Mouse (Mus musculus) erythroblast, embryonic 14.5 days (primary cell): ENCODE data around the gene Tas2r134. TPM values are rescaled to one million over a fixed set of nuclear protein-coding genes. Genes with fewer than 3 reads are reported as not detected.

ENCODE experiments used
- H3K27me3 ChIP-seq: 2 replicates; pipeline ENCODE4 v1.6.1; 2012; ENCODE audit warnings: inconsistent platforms; ENCODE audit not compliant: control insufficient read depth
- H3K36me3 ChIP-seq: 2 replicates; pipeline ENCODE4 v1.6.1; 2012; ENCODE audit warnings: mild to moderate bottlenecking, inconsistent platforms; ENCODE audit not compliant: control insufficient read depth
- H3K4me1 ChIP-seq: 2 replicates; pipeline ENCODE4 v1.6.1; 2012; ENCODE audit warnings: inconsistent platforms; ENCODE audit not compliant: control insufficient read depth
- H3K4me3 ChIP-seq: replicated peaks from 2 replicates; pipeline ENCODE3; 2012; ENCODE audit warnings: moderate library complexity, mild to moderate bottlenecking, inconsistent platforms
- H3K9me3 ChIP-seq: 2 replicates; pipeline ENCODE4 v1.6.1; 2012; ENCODE audit warnings: low read length, inconsistent platforms, mixed read lengths; ENCODE audit not compliant: control insufficient read depth
- GATA1 ChIP-seq: IDR thresholded peaks from 2 replicates; pipeline ENCODE4 v1.6.1; 2012; ENCODE audit warnings: low read length, inconsistent platforms, mixed read lengths
- TAL1 ChIP-seq: IDR thresholded peaks from 3 replicates; pipeline ENCODE4 v1.6.1; 2012; ENCODE audit warnings: low read length, inconsistent platforms, mixed read lengths
- polyA plus RNA-seq: library from polyadenylated mRNA; stranded (reverse); fragments of >175 nt; gene quantifications from 2 replicates; pipeline ENCODE4 v1.2.3, GENCODE M21; 2012

The Tas2r134 gene
- polyA plus RNA-seq, 1 experiment, result not detected

DNA sequence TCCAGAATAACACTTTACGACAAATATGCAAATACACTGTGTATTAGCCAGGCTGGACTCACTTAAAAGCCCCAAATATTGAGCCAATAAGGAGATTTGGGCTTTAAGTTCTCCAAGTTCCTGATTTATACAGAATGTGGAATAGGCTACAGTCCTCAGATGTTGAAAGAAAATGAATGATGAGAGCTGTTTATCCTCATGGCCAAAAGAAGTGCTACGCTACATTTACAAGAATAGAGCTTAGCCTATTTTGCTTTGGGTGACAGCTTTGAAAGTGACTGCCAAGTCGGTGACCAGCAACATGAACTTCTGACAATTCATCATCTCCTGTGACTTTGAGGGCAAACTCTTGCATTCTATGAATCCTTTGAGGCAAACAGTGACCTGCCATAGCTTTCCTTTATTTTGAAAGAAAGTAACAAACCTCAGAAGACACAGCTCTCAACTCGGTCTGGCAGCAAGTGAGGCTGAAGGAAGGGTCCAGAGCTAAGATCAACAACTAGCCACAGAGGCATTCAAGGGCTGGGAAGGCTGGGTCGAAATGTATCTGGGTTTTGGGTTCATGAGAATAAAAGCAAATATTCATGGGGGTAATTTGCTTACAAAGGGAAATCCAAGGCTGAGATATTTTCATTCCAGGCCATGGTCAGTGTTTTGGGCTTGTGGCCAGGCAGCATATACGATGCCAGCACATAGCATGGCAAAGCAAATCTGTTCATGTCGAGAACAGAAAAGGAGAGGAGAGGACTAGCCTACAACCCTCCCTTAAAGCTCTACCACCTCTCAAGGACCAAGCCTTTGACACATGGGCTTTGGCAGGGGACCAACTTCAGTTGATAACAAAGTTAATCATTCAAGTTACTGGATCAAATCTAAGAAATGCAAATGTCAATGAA lies 16.2 kb downstream of the Tas2r134 start:
- Histone ChIP-seq H3K9me3 (no peaks in the 10 kb centered on the region), H3K4me3 (no peak overlapping the region), H3K27me3 (no peaks in the 10 kb centered on the region), H3K36me3 (no peaks in the 10 kb centered on the region), H3K4me1 (no peaks in the 10 kb centered on the region)
- TF ChIP-seq TAL1, result no peak
- no peak for TF ChIP-seq GATA1

DNA sequence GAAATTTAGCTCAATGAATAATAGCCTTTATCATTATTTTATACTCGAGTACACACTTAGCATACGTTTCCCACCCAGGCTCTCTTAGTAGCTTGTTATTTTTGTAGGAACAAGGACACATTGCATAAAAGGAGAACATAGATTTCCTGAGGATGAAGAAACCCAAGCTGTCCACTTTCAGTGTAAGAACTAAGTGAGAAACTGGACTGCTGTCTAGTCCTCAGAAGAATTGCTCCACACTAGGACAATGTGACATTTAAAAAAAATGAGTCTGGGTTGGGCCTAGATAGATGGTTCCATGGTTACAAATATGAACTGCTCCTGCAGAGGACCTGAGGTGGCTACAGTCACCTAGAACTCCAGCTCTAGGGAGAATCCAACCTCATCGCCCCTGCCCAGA lies 20.7 kb downstream of the Tas2r134 start:
- H3K36me3 ChIP-seq, result no peaks in the 10 kb centered on the region
- H3K27me3 ChIP-seq, result no peaks in the 10 kb centered on the region
- no peak for TF ChIP-seq TAL1
- no peak for TF ChIP-seq GATA1
- no peak overlapping the region for H3K4me3 ChIP-seq
- no peaks in the 10 kb centered on the region for H3K9me3 ChIP-seq
- no peaks in the 10 kb centered on the region for H3K4me1 ChIP-seq

DNA sequence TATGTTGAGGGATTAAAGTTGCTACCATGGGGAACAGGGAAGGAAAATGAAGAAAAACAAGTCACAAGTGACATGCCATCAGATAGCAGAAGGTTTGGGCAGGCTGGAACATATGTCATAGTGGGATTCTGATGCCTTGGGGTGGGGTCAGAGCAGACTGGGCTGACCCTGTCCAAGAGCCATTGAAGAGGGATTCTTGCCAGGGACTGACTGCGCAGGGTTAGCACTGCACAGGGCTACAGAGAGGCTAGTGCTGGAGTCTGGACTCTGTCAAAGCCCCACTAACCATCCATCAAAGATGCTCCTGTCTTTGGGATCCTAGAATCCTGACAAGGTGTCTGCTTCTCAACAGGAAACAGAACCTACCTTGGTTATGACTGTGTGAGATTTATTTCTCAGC lies 22.6 kb downstream of the Tas2r134 start:
- Histone ChIP-seq H3K36me3 (no peaks in the 10 kb centered on the region), H3K27me3 (no peaks in the 10 kb centered on the region), H3K4me1 (no peaks in the 10 kb centered on the region), H3K4me3 (no peak overlapping the region), H3K9me3 (no peaks in the 10 kb centered on the region)
- no peak for TF ChIP-seq TAL1
- no peak for TF ChIP-seq GATA1

DNA sequence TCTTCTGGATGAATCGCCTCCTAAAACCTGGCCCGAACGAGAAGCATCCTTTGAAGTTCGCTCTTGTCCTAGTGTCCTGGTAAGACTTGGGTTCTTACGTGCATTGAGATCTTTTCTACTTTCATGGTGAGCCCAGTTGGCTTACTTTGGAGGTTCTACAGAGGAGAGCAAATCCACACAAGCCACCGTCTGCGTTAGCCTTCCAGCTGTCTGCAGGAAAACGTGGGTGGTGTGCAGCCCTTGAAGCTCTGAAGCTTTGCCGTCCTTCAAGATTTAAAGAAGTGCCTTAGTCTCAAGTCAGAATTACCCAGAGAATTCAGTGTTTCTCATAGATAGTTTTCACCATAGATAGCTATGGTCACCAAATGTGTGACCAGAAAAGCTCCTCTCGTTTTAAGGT lies 24.8 kb downstream of the Tas2r134 start:
- H3K4me3 ChIP-seq, result no peak overlapping the region
- H3K9me3 ChIP-seq, result no peaks in the 10 kb centered on the region
- H3K27me3 ChIP-seq, result no peaks in the 10 kb centered on the region
- H3K36me3 ChIP-seq, result no peaks in the 10 kb centered on the region
- TF ChIP-seq GATA1 (no peak), TAL1 (no peak)
- H3K4me1 ChIP-seq, result no peaks in the 10 kb centered on the region

DNA sequence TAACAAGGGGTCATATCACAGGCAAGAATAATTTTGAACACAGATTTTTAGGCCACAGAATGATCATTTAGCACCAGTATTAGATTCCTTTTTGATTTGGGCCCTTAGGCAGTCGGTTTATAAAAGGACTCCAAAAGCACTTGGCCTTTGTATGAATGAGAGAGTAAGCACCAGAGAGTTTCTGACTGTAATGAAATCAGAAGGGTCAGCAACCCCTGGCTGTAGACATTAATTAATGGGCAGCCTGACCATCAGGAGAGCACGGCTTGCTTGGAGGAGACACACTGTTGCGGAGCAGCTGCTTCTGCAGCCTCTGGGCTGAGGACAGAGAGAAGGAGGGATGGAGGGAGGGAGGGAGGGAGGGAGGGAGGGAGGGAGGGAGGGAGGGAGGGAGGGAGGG lies 30.4 kb downstream of the Tas2r134 start:
- no peak overlapping the region for H3K4me3 ChIP-seq
- no peaks in the 10 kb centered on the region for H3K36me3 ChIP-seq
- H3K4me1 ChIP-seq, result no peaks in the 10 kb centered on the region
- H3K27me3 ChIP-seq, result no peaks in the 10 kb centered on the region
- no peaks in the 10 kb centered on the region; the same call in 1 of the 2 replicates for H3K9me3 ChIP-seq
- TF ChIP-seq GATA1, result no peak
- no peak for TF ChIP-seq TAL1

DNA sequence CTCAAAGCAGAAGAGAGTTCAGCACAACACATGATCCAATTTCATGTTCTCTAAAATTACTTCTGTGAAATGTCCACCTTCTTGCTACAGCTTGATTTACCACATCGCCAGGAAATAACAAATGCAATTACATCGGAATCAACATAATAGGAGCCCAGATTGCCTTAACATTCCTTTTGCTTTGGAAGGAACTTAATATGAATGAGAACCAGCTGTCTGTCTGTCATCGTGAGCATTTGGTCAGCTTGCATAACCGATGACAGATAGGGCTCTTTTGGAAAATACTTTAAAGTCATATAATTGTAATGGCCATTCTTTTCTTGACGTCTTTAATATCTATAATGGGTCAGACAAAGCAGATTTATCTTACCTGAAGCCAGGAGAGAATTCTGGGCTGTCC lies 31.0 kb downstream of the Tas2r134 start:
- TF ChIP-seq GATA1, result no peak
- TF ChIP-seq TAL1, result no peak
- H3K36me3 ChIP-seq, result no peaks in the 10 kb centered on the region
- no peaks in the 10 kb centered on the region for H3K4me1 ChIP-seq
- H3K4me3 ChIP-seq, result no peak overlapping the region
- H3K9me3 ChIP-seq, result no peaks in the 10 kb centered on the region; the same call in 1 of the 2 replicates
- no peaks in the 10 kb centered on the region for H3K27me3 ChIP-seq

DNA sequence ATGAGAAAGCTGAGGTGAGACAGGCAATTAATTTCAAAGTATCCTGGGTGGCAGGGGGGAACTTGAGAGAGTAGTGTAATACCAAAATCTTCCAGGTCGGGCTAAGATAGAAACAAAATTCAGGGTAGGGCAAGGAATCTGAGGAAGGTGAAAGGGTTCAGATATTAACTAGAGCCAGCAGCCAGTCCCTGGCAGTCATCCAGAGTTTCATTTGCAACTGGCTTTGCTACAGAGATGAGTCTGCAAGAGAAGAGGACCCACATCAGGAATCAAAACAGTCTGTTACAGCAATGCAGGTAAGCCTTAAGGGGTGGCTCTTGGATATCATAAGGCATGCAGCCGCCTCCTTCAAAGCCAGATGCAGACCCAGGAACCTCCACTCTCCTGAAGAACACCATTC lies 47.0 kb downstream of the Tas2r134 start:
- Histone ChIP-seq H3K4me3 (no peak overlapping the region), H3K36me3 (no peaks in the 10 kb centered on the region), H3K27me3 (no peaks in the 10 kb centered on the region), H3K9me3 (no peaks in the 10 kb centered on the region), H3K4me1 (no peaks in the 10 kb centered on the region)
- no peak for TF ChIP-seq GATA1
- no peak for TF ChIP-seq TAL1
